Mouse (Mus musculus): ENCODE results near the gene Alkbh2. TPM values are rescaled to one million over a fixed set of nuclear protein-coding genes. Genes with fewer than 3 reads are reported as not detected.

The Alkbh2 gene
- polyA plus RNA-seq, 1 experiment: 17.9 TPM

DNA sequence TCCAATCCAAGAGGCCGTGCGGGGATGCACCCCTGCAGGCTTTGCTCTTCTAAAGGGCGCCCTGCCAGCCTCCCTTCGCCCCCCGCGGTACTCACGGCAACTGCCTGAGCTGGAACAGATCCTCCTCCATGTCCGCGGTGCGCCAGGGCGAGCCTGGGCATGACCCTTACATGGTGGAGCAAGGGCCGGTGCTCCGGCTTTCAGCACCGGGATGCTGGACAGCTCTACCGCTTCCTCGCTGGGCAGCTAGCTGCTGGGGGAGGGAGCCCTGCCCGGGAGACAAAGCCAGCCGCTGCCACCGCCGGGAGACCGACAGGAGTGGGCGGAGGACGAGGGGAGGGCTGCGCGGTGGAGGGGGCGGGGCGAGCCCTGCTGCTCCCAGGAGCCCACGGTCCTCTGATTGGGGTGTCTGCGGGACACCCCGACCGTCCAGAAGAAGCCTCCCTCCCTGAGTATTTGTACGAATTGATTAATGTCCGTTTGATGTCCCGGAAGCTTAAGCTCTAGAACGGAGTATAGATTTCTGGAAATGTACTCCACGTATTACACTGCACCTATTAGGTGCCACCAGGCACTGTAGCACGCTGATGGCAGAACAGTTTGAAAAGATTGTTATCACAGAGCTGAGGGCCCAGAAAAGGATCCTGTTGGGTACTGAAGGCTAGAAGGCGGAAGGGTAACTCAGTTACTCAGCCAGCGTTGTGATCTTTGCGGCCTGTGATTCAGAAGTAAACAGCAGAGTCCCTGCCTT, 36.8 kb downstream of the Alkbh2 start, which contains the start of gene Svop:
TSS of gene Svop (minus strand) at position 514 of the 751 bp plus-strand sequence.
- H3K9me3 ChIP-seq (replicated peaks; ENCODE audit: control insufficient read depth, insufficient read depth, low read length, poor library complexity, severe bottlenecking): no peaks in the 10 kb centered on the region; the same call in 1 of the 2 replicates
- H3K36me3 ChIP-seq (ENCODE audit: control insufficient read depth, insufficient read depth, low read length, poor library complexity, severe bottlenecking): no peaks in the 10 kb centered on the region
- no peaks in the 10 kb centered on the region for H3K4me1 ChIP-seq (ENCODE audit: control insufficient read depth, insufficient read depth, low read length)
- peak; percentile 77; the same call in 1 of the 2 replicates for TF ChIP-seq EP300 (IDR thresholded peaks at IDR 0.05; ENCODE audit: insufficient read depth, low read depth, low read length)
- TF ChIP-seq CTCF (IDR thresholded peaks at IDR 0.05; ENCODE audit: low read depth, low read length): no peak
- TF ChIP-seq POLR2A (IDR thresholded peaks at IDR 0.05; ENCODE audit: insufficient read depth, low read length): no peak
- peak within 1 kb of the TSS; percentile 68 for H3K27ac ChIP-seq (ENCODE audit: insufficient read depth, low read length)
- H3K27me3 ChIP-seq (ENCODE audit: control insufficient read depth, insufficient read depth, low read length, poor library complexity, severe bottlenecking): no peaks in the 10 kb centered on the region
- H3K9ac ChIP-seq (ENCODE audit: low read depth, poor library complexity, severe bottlenecking): peak within 1 kb of the TSS; percentile 80
- H3K4me3 ChIP-seq (ENCODE audit: low read depth, low read length): peak within 1 kb of the TSS; percentile 80

DNA sequence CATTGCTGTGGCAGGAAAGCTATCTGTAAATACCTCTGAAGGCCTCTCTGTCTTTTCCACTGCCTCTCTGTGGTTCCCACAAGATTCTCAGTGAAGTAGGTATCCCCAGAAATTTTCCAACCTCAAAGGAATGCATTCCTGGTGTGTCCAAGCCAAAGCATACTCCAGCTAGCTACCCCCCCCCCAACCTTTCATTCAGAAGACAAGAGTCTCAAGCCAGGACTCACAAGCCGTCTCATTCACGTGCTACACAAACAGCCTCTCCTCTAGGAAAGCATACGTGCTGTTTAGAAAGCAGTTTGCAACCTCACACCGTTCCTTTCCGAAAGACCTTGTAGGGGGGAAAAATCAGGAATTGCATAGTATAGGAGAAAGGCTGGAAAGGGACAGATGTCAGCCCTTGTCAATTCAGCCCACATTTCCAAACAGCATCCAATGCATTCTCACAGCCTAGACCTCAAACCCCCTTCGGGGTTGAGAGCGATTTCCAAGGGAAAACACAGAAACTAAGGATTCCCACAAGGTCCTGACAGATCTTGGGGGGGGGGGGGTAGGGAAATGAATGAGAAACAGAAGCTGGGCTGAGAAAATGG, 37.5 kb downstream of the Alkbh2 start:
- H3K36me3 ChIP-seq (ENCODE audit: control insufficient read depth, insufficient read depth, low read length, poor library complexity, severe bottlenecking): no peaks in the 10 kb centered on the region
- no peaks in the 10 kb centered on the region for H3K4me1 ChIP-seq (ENCODE audit: control insufficient read depth, insufficient read depth, low read length)
- H3K9me3 ChIP-seq (replicated peaks; ENCODE audit: control insufficient read depth, insufficient read depth, low read length, poor library complexity, severe bottlenecking): no peaks in the 10 kb centered on the region; the same call in 1 of the 2 replicates
- TF ChIP-seq CTCF (IDR thresholded peaks at IDR 0.05; ENCODE audit: low read depth, low read length): no peak
- no peak for TF ChIP-seq POLR2A (IDR thresholded peaks at IDR 0.05; ENCODE audit: insufficient read depth, low read length)
- peak overlapping the region; percentile 68 for H3K27ac ChIP-seq (ENCODE audit: insufficient read depth, low read length)
- H3K4me3 ChIP-seq (ENCODE audit: low read depth, low read length): peak overlapping the region; percentile 80
- H3K27me3 ChIP-seq (ENCODE audit: control insufficient read depth, insufficient read depth, low read length, poor library complexity, severe bottlenecking): no peaks in the 10 kb centered on the region
- peak overlapping the region; percentile 80 for H3K9ac ChIP-seq (ENCODE audit: low read depth, poor library complexity, severe bottlenecking)

DNA sequence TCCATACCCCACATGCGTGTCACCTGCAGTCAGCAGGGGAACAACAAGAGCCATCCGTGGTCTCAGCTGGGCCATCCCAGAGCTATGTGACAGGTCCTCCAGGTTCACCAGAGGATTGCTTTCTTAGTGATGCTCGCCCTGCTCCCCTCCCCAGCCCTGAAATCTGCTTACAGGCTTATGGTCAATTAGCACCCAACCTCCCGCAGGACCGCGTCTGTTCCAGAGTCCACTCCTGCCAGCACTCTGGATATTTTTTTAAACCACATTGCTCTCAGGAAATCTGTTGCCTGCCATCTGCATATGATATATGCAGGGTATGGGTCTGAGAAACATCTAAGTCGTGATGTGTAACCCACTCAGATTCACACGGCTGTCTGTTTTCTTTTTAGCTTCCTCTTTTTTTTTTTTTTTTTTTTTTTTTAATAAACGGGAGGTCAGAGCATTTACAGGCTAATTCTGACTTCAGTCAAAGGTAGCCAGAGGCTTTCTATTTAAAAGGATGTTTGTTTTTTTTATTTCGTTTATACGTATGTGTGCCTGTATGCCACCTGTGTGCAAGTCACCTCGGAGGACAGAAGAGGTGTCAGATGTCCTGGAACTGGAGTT, 40.0 kb downstream of the Alkbh2 start:
- Histone ChIP-seq H3K4me3 (ENCODE audit: low read depth, low read length) (no peak overlapping the region), H3K4me1 (ENCODE audit: control insufficient read depth, insufficient read depth, low read length) (no peaks in the 10 kb centered on the region), H3K9me3 (replicated peaks; ENCODE audit: control insufficient read depth, insufficient read depth, low read length, poor library complexity, severe bottlenecking) (no peaks in the 10 kb centered on the region), H3K27ac (ENCODE audit: insufficient read depth, low read length) (no peak overlapping the region), H3K36me3 (ENCODE audit: control insufficient read depth, insufficient read depth, low read length, poor library complexity, severe bottlenecking) (no peaks in the 10 kb centered on the region), H3K27me3 (ENCODE audit: control insufficient read depth, insufficient read depth, low read length, poor library complexity, severe bottlenecking) (no peaks in the 10 kb centered on the region), H3K9ac (ENCODE audit: low read depth, poor library complexity, severe bottlenecking) (no peak overlapping the region)
- no peak for TF ChIP-seq POLR2A (IDR thresholded peaks at IDR 0.05; ENCODE audit: insufficient read depth, low read length)
- no peak for TF ChIP-seq EP300 (IDR thresholded peaks at IDR 0.05; ENCODE audit: insufficient read depth, low read depth, low read length)
- no peak for TF ChIP-seq CTCF (IDR thresholded peaks at IDR 0.05; ENCODE audit: low read depth, low read length)

DNA sequence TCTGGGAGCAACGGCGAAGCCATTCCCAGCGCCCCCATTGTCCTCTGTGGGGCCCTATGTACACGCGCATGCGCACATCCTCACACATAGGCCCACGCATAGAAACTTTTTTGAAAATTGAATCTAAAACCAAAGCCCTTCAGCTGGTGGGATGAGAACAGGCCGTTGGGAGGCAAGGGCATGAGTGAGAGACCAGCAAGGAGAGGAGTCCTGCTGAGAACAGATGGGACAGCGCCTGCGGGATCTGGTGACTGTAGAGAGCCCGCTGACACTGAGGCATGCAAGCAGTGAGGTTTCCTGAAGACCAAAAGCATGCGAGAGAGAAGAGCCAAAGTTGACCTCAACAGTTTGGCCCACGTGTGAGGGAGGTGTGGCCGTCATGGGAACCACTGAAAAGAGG, 42.5 kb downstream of the Alkbh2 start:
- H3K36me3 ChIP-seq (ENCODE audit: control insufficient read depth, insufficient read depth, low read length, poor library complexity, severe bottlenecking): no peaks in the 10 kb centered on the region
- no peaks in the 10 kb centered on the region for H3K4me1 ChIP-seq (ENCODE audit: control insufficient read depth, insufficient read depth, low read length)
- no peak overlapping the region for H3K4me3 ChIP-seq (ENCODE audit: low read depth, low read length)
- no peaks in the 10 kb centered on the region for H3K27me3 ChIP-seq (ENCODE audit: control insufficient read depth, insufficient read depth, low read length, poor library complexity, severe bottlenecking)
- no peak overlapping the region for H3K27ac ChIP-seq (ENCODE audit: insufficient read depth, low read length)
- H3K9ac ChIP-seq (ENCODE audit: low read depth, poor library complexity, severe bottlenecking): no peak overlapping the region
- TF ChIP-seq POLR2A (IDR thresholded peaks at IDR 0.05; ENCODE audit: insufficient read depth, low read length) (no peak), EP300 (IDR thresholded peaks at IDR 0.05; ENCODE audit: insufficient read depth, low read depth, low read length) (no peak)
- H3K9me3 ChIP-seq (replicated peaks; ENCODE audit: control insufficient read depth, insufficient read depth, low read length, poor library complexity, severe bottlenecking): no peaks in the 10 kb centered on the region

DNA sequence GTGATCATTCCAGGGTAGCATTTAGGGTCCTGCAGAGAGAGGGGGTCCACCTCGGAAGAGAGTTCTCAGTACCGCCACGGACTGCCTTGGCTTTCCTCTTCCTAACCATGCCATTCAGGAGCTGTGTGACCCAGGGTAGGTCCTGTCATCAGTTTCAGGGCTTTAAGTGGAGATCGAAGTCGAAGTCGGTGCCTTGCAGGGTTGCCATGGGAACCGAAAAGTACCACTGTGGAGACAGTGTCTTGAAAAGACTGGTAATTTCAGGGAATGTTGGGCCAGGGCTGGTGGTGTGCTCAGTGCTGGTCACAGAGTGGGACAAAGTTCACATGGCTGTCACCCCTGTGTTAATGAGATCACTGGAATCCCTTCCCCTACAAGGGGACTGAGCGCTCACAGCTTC, 51.0 kb downstream of the Alkbh2 start:
- Histone ChIP-seq H3K36me3 (ENCODE audit: control insufficient read depth, insufficient read depth, low read length, poor library complexity, severe bottlenecking) (no peaks in the 10 kb centered on the region), H3K9ac (ENCODE audit: low read depth, poor library complexity, severe bottlenecking) (no peak overlapping the region), H3K27ac (ENCODE audit: insufficient read depth, low read length) (no peak overlapping the region), H3K4me1 (ENCODE audit: control insufficient read depth, insufficient read depth, low read length) (no peaks in the 10 kb centered on the region), H3K4me3 (ENCODE audit: low read depth, low read length) (no peak overlapping the region), H3K27me3 (ENCODE audit: control insufficient read depth, insufficient read depth, low read length, poor library complexity, severe bottlenecking) (no peaks in the 10 kb centered on the region), H3K9me3 (replicated peaks; ENCODE audit: control insufficient read depth, insufficient read depth, low read length, poor library complexity, severe bottlenecking) (no peaks in the 10 kb centered on the region)
- TF ChIP-seq CTCF (IDR thresholded peaks at IDR 0.05; ENCODE audit: low read depth, low read length) (no peak), EP300 (IDR thresholded peaks at IDR 0.05; ENCODE audit: insufficient read depth, low read depth, low read length) (no peak), POLR2A (IDR thresholded peaks at IDR 0.05; ENCODE audit: insufficient read depth, low read length) (no peak)

Other genes with a start within 250 kb of the Alkbh2 start
- 174 and 218 TPM in 2 replicates for gene Coro1c, start 219.5 kb downstream of the Alkbh2 start, polyA plus RNA-seq (2011; ENCODE audit: insufficient read depth, insufficient read length, low read depth, missing spikeins)
- gene Ssh1, start 134.3 kb downstream of the Alkbh2 start, polyA plus RNA-seq (2011; ENCODE audit: insufficient read depth, insufficient read length, low read depth, missing spikeins): 23.5 and 25.0 TPM in 2 replicates
- gene Dao, start 124.5 kb downstream of the Alkbh2 start, polyA plus RNA-seq (2011; ENCODE audit: insufficient read depth, insufficient read length, low read depth, missing spikeins): not detected in 2 replicates
- gene Usp30, start 62.8 kb downstream of the Alkbh2 start, polyA plus RNA-seq (2011; ENCODE audit: insufficient read depth, insufficient read length, low read depth, missing spikeins): 13.9 and 14.3 TPM in 2 replicates
- 11.0 and 11.2 TPM in 2 replicates for gene Svop, start 36.6 kb downstream of the Alkbh2 start, polyA plus RNA-seq (2011; ENCODE audit: insufficient read depth, insufficient read length, low read depth, missing spikeins)
- gene Ung, start 2.2 kb upstream of the Alkbh2 start, polyA plus RNA-seq (2011; ENCODE audit: insufficient read depth, insufficient read length, low read depth, missing spikeins): 85.6 and 89.8 TPM in 2 replicates
- gene Acacb, start 18.3 kb upstream of the Alkbh2 start, polyA plus RNA-seq (2011; ENCODE audit: insufficient read depth, insufficient read length, low read depth, missing spikeins): 8.0 and 9.3 TPM in 2 replicates
- gene Foxn4, start 145.6 kb upstream of the Alkbh2 start, polyA plus RNA-seq (2011; ENCODE audit: insufficient read depth, insufficient read length, low read depth, missing spikeins): 2.6 and 3.7 TPM in 2 replicates
- 1.8 and 1.9 TPM in 2 replicates for gene Myo1h, start 160.9 kb upstream of the Alkbh2 start, polyA plus RNA-seq (2011; ENCODE audit: insufficient read depth, insufficient read length, low read depth, missing spikeins)

Measured in ES-Bruce4 (cell line).